Mouse (Mus musculus) gastrocnemius, postnatal 14 days (tissue): ENCODE measurements at regions not wholly inside any gene's neighbourhood (a gene's known extent, or its start where the extent isn't known, plus 50 kb on each side); places are given as distances from the start of the nearest gene placed in this dataset.
A peak's percentile ranks its signal among the peaks of the same experiment; 100 is the strongest.
"Not testable (repeated sequence)": the region's sequence is repeated elsewhere in the genome, so short reads cannot be mapped to it uniquely, and the experiment has no call there.

Experiments
- DNase-seq: peaks from one replicate; pipeline ENCODE4 v3.0.0; 2021; ENCODE audit warnings: mixed read lengths
- intact Hi-C: fragments of 180-260 bp; cut with DNase I; formaldehyde crosslinking; loops from one replicate; pipeline ENCODE4 v1.15.1; 2025; ENCODE audit warnings: low total_unique reads

DNA sequence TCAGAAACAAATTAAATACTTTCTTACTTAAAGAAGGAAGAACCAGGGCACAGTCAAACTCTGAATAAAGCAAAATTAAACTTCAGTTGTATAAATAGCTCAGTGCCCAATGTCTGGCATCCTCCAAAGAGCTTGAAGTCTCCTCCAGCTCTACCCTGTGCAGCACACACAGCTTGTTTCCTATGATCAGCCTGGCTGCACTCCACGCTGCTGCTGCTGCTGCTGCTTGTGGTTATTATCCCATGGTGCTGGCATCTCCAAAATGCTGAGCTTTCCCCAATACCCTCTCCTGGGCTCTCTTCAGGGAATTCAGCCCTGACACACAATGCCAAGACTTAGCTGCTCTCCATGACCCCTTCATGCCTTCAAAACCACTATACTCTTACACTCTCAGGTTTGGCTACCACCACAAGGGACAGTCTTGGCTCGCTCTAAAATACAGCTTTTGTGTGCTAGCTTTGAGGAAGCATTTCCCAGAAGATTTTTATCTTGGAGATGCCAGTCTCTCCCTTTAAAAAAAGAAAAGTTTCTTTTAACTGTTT lies 121.0 kb downstream of the Rab10 start:
- DNase-seq, intact Hi-C loops: not testable (repeated sequence)

DNA sequence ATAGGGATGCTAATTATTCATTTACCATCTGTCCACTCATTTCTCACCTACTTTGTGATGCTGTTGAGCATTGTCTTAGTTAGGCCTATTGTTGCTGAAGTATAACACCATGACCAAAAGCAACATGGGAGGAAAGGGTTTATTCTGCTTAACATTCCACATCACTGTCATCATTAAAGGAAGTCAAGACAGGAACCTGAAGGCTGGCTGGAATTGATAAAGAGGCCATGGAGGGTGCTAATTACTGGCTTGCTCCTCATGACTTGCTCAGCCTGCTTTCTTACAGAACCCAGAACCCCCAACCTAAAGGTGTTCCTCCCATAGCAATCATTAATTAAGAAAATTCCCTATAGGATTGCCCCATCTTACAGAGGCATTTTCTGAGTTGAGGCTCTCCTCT lies 121.6 kb downstream of the Rab10 start:
- intact Hi-C loops, result no loop called here
- no peak for DNase-seq

DNA sequence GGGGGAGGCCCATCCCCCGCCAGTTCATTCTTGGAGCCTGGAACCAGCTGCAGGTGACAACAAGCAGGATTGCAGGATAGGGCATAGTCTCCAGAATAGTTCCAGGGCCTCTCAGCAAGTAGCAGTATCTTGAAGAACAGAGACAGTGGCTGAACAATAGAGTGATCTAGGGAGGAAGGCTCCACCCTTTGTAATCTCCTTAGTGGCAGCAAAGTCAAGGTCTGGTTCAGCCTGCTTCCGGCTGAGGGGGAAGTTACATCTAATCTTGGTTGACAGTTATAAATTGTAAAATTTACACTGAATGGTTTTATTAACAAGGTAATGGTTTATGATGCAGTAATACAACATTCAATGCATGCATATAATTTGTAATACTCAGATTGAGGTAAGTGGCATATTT lies 136.4 kb downstream of the Rab10 start:
- intact Hi-C loops, result no loop called here

DNA sequence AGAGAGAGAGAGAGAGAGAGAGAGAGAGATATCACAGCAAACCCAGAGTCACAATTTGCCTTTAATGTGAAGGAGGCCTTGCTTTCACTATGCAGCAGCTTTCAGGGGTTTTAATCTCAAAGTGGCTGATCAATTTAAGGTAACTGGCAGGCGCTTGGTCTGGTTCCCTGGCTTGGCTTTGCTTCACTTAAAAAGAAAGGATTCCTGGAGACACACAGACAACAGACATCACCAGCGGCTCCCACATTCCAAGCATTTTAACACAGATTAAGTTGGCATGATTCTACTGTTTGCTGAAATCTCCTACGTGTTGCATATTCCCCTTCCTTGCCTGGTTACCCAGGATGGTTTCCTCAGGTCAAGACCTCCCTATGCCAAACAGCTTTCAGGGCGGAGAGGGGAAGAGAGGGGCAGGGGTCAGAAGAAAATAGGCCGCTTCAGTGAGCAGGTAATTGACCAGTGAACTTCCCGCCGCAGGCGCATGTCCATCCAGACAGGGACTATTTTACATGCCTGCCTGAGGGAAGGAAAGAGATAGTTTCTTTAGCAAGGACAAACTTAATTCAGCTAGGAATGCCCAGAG lies 140.0 kb downstream of the Rab10 start:
- DNase-seq, intact Hi-C loops: not testable (repeated sequence)

More for the DNA sequence above, 136.4 kb downstream of the Rab10 start:
- no peak for DNase-seq

DNA sequence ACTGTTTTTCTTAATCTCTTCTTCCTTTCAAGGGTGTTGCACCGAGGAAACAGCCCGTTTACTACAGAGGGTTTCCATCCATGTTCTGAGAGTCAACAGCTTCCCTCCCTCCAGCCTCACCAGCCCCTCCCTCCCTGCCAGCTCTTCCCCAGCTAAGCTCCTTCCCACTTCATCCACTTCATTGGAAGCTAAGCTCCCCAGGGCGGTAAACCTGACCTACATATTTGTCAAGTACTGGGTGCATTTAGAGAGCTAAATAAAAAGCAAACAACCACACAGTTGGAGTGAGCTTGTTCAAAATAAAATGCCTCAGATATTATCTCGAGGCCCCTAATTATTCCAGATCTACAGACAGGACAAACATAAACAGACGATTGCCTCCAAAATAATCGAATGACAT lies 148.1 kb downstream of the Rab10 start:
- intact Hi-C loops, DNase-seq: not testable (repeated sequence)

DNA sequence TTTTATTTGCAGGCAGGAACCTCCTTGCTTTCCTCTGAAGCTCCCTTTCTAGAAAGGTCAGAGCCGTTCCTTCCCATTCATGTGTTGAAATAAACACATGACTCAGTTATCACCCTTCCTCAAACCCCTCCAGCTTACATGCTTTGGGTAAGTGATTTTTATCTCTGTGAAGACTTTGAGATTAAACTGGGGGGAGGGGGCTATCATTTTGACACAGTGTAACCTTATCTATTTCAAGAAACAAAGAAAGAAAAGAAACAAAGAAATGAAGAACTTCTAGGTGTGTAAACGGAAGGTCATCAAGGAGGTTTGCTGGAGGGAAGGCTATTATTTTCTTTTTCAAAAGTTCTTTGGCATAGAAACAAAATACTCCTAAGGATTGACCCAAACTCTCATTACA lies 151.0 kb downstream of the Rab10 start:
- intact Hi-C loops, DNase-seq: not testable (repeated sequence)

DNA sequence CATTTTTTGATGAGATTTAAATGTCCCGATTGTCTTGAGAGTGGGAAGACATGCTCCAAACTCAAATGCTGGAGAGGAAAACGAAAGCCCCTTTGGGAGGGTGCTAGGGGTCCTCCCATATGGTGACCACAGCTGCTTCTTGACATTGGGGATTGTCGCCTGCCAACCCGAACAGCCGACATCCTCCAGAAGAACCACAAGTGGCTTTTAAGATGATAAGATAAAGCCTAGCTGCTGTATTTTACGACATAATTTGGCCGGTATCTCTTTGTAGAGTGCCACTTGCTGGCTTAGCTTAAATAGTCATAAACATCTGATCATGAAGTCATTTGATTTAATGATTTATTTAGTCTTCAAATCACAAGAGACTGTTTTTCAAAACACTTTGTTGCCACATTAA lies 156.1 kb downstream of the Rab10 start:
- DNase-seq, intact Hi-C loops: not testable (repeated sequence)

DNA sequence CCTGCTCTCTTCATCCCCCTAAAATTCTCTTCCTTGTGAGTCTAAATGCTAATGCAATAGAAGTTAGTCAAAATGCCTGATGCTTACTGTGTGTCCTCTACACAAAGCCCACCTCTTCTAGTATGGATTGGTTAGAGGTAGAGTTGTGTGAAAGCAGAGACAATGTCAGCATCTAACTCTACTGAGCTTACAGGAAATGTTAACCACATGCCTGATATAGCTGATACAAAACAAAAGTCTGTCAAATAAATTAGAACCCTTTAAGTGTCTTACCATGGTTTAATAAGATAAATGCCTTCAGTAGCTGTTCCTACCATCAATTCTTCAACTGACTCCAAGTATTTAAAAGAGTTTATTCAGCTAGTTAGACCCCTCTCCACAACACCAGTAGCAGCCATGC lies 177.2 kb downstream of the Rab10 start:
- intact Hi-C loops, DNase-seq: not testable (repeated sequence)

DNA sequence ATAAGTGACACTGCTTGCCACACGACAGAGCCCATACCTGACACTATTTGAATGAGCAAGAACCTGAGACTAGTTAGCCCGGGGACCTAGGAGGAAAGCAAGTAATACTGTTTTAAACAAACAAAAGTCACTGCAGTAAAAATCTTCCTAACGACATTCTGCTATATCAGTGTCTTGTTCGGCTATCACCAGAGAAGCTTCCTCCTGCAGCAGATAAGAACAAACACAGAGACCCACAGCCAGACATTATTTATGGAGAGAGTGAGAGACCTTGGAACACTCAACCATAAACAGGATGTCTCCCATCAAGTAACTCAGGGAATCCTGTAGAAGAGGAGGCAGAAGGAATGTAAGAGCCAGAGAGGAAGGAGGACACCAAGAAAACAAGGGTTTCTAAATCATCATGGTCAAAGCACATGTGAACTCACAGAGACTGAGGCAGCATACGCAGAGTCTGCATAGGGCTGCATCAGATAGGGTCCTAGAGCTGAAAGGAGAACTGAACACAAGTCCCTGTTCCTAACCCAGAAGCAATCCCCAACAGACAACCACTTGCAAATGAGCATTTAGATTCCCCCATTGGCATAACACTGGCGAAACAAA lies 178.5 kb downstream of the Rab10 start:
- intact Hi-C loops, DNase-seq: not testable (repeated sequence)

DNA sequence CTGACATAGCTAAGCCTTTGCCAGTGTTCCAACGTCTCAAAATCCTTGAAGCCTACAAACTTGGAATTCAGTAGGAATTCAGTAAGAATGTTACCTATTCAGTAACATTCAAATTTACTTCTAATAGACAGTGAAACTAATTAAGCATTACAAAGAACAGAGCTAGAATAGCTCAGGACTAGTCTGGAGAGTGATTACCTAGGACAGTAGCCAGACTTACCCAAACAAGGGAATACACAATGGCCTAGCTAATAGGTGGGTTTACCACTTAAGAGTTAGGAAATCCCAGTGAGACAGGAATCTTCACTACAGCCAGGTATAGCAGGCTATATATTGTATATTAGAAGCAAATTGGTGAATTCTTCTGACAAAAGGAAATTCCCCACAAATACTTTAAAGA lies 182.4 kb downstream of the Rab10 start:
- intact Hi-C loops, result not testable (repeated sequence)

DNA sequence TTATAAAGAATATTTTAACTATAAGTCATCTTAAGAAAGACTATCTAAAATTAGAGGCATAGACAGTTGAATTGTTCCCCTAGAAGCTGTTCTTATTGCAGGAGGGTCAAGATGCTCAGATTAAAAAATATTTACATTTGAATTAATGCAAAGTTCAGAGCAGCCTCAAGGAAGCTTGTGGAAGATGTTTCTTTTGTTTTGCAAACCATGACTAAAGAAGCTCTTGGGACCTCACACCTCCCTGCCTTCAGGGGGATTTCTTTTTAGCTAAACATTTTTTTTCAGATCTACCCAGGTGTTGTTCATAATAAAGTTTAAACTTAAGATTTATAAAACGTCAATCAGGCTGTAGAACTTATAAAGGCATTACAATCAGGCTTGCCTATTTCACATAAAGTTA lies 185.7 kb downstream of the Rab10 start:
- DNase-seq, result no peak
- intact Hi-C loops, result no loop called here

More for the DNA sequence above, 182.4 kb downstream of the Rab10 start:
- DNase-seq, result not testable (repeated sequence)

DNA sequence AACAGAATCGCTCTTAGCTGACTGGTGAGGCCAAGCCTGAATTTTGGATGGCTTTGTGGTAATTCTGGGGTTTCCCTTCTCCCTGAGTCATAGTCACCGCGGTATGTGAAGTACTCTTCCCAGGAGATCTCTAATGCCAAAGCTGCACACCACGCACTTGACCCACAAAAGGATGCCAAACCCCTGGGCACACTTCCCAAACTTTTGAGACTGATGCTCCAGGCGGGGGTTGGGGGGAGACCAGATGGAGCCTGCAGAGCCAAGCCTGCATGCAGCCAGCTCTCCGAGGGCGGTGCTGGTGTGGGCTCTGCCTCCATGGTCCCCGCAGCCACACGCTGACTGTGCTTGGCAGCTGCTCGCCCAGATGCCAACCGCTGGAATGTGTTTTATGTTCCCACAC lies 199.2 kb downstream of the Rab10 start:
- DNase-seq, intact Hi-C loops: not testable (repeated sequence)

DNA sequence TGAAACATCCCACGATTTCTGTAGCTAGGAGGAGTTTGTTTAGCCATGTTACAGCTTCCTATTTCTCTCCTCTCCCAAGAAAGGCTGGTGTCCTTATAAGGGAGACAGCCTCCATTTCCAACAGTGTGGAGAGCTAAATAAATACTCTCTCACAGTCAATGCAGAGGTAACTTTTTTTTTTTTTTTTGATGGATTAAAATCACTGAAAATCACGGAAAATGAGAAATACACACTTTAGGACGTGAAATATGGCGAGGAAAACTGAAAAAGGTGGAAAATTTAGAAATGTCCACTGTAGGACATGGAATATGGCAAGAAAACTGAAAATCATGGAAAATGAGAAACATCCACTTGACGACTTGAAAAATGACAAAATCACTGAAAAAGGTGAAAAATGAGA lies 200.1 kb downstream of the Rab10 start:
- intact Hi-C loops, DNase-seq: not testable (repeated sequence)

DNA sequence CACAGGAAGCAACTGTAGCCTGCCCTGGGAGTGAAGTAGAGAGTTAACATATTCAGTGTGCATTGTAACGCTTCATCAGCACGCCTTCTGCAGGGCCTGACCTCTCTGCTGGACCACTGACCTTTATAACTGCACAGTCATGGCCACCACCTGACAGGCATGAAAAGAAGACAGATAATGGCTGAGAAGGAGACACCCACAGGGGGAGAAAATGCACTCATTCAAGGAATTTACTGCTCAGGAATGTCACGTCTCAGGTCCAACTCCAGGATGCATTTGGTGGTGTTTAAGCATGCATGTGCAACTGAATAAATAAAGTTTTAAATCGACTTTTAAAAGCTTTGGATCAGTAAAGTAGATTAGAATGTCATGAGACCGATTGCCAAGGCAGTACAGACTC lies 207.8 kb downstream of the Rab10 start:
- DNase-seq, intact Hi-C loops: not testable (repeated sequence)

DNA sequence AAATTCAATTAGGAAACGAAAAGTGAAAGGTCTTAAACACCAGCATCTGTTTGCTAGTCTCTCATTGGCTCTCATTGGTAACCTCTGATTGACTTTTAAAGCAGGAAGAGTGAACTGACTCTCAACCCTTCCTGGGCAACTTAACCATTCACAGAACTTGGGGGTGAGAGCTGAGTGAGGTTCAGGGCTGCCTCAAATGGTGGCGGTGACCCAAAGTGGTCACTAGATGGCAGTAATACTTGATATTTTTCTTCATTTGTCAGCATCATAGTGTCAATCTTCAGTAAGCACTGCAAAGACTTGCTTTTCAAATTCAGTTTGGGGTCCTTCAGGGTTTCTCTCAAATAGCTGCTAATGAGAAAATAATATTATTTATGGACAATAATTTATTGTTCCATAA lies 211.6 kb downstream of the Rab10 start:
- DNase-seq, result peak; percentile 21
- intact Hi-C loops, result not testable (repeated sequence)

DNA sequence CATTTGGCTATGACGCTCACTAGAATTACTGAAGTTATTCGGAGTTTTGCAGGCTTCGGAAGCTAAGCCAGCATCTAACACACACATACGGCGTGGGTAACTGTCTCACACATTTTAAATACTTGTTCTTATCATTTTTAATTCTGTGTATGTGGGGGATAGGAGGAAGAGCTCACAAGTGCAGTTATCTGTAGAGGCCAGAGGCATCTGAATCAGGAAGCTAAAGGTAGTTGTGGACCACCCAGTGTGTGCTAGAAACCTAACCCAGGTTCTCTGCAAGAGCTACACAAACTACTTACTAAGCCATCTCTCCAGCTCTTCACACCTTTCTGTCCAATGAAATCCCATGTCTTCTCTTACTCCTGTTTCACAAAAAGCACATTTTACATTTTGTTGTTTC lies 215.3 kb downstream of the Rab10 start:
- intact Hi-C loops, result no loop called here
- DNase-seq, result no peak

DNA sequence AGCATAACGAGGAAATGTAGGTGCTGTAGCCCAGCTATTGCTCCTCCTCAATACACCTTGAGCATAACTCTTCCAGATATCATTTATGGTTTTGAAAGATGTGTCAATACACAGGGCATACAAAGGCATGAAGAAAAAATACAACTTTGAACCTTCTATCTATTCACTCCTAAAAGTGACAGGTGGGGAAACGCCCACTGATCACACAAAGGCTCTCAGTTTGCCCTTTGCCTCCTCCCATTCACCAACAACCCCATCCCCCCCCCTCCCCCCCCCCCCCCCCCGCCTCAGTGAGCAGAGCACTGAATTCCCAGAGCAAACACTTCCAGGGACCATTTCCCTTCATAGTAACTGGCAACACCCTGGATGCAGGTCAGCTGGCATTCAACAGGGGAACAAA lies 216.8 kb downstream of the Rab10 start:
- intact Hi-C loops, DNase-seq: not testable (repeated sequence)

DNA sequence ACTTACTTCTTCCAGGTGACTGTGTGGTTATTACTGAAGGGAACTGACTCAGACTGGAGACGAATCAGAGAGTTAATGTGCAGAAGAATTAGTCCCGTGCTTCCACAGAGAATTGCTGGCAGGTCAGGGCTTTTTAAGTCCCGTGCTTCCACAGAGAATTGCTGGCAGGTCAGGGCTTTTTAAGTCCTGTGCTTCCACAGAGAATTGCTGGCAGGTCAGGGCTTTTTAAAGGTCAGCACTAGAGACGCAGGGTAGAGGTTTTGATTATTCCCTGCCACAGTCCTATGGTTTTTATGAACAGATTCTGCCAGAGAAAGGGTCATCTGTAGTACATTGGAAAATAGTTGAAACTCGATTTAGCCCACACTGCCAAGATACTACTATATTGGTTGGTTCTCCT lies 260.2 kb downstream of the Rab10 start:
- intact Hi-C loops, DNase-seq: not testable (repeated sequence)

DNA sequence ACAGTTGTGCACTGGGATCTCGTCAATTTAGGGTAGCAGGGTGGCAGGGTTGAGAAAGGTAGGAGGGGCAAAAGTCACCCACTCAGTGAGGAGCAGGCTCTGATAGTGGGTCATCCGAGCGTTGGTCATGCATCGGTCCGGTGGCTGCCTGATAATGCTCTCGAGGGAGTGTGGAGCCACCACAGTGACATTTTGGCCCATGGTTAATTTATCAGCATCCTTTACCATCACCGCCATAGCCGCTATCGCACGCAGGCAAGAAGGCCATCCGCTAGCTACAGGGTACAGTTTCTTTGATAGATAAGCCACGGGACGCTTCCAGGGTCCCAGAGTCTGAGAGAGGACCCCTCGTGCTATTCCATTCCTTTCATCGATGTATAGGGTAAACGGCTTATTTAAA lies 291.3 kb downstream of the Rab10 start:
- intact Hi-C loops, DNase-seq: not testable (repeated sequence)

DNA sequence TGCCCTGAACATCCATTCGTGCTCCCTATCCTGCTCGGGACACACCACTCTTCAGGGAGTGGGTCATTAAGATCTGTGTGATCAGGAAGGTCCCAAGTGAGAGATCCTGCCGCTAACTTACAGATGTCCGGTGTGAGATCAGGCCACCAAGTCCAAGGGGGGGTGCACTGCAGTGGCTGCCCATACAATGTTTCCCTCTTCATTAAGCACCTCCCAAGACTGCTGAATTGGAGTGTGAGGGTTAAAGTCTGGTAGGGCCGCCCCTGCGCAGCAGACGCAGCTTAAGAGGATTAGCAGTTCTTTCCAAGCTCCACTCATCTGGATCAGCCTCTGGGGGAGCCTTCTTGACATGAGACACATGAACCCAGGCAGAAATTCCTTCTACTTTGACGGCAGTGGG lies 293.0 kb downstream of the Rab10 start:
- DNase-seq, intact Hi-C loops: not testable (repeated sequence)
